Mouse (Mus musculus): ENCODE measurements around the gene Cd5.
A peak's percentile ranks its signal among the peaks of the same experiment; 100 is the strongest.

Gene Cd5

GRCm38 (mm10) chr19:10671319-10671718 is 67.5 kb downstream of the Cd5 start:
- DNase-seq (ENCODE audit: low read depth, low spot score) = peak; percentile 27

Data from ZHBTc4 (cell line).